ENCODE assay signal across 31 mouse cellular contexts in the genomic region with DNA sequence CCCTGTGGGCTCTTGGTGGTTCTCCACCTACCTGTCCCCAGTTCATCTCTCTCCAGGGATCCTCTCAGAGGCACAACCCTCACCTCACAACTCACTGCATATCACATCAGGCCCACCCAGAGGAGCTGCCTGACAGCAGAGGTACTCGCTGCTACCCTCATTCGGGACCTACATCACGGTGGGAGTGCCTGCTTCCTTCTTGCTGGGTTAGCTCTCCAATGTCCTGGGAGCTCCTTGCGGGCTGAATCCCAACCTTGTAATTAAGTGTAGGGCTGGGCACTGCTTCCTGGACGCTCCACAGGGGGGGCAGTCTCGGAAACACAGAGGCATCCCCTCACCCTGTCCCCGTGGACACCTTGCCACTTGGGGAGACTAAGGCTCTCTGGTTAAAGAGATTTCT. TPM values are rescaled to one million over a fixed set of nuclear protein-coding genes. Genes with fewer than 3 reads are reported as not detected.
"Had no signal": no experiment of that assay in that cellular context is flagged by ENCODE, and none has a peak within 500 bp of the region (broad histone marks: within the 10 kb centered on the region; RNA-seq: fewer than 3 reads in every experiment).

No protein-coding gene starts in this region.

- H3K4me2 ChIP-seq: heart, embryonic 11.5 days; heart, embryonic 13.5 days; heart, embryonic 15.5 days; hindbrain, embryonic 14.5 days; intestine, embryonic 15.5 days; limb, embryonic 12.5 days; liver, embryonic 11.5 days; liver, embryonic 13.5 days had no signal

- ATAC-seq: hindbrain, embryonic 16.5 days; inflammation-experienced regulatory T-cells, adult 6 months; intestine, embryonic 15.5 days; intestine, postnatal 0 days had no signal

- H3K27ac ChIP-seq: gastrocnemius, adult 2 months; heart, adult 2 months; heart, embryonic 13.5 days; heart, embryonic 15.5 days; hindbrain, embryonic 14.5 days; intestine, embryonic 15.5 days; layer of hippocampus, adult 2 months; left cerebral cortex, adult 2 months; limb, embryonic 10.5 days; limb, embryonic 12.5 days; liver, embryonic 13.5 days had no signal

- DNase-seq: gastrocnemius, adult 2 months; gastrocnemius, postnatal 10 days; gastrocnemius, postnatal 25 days; heart, postnatal 14 days; heart, postnatal 4 days; kidney, adult 18-20 months; kidney, adult 8-10 months; kidney, postnatal 10 days; kidney, postnatal 4 days; liver, embryonic 13.5 days had no signal

- H3K27me3 ChIP-seq: intestine, embryonic 15.5 days; limb, embryonic 12.5 days had no signal

- H3K36me3 ChIP-seq: heart, embryonic 13.5 days; heart, embryonic 15.5 days; intestine, embryonic 15.5 days; limb, embryonic 10.5 days; limb, embryonic 12.5 days; liver, embryonic 13.5 days had no signal

- H3K9me3 ChIP-seq: heart, embryonic 15.5 days; intestine, embryonic 15.5 days; limb, embryonic 10.5 days; liver, embryonic 13.5 days had no signal

- H3K4me3 ChIP-seq: gastrocnemius, adult 2 months; heart, adult 2 months; heart, embryonic 13.5 days; heart, embryonic 15.5 days; intestine, embryonic 15.5 days; layer of hippocampus, adult 2 months; left cerebral cortex, adult 2 months; limb, embryonic 10.5 days; limb, embryonic 12.5 days; liver, embryonic 13.5 days had no signal

- H3K9ac ChIP-seq: heart, embryonic 13.5 days; heart, embryonic 15.5 days; hindbrain, embryonic 14.5 days; intestine, embryonic 15.5 days; limb, embryonic 12.5 days; liver, embryonic 13.5 days had no signal

RNA-seq across cellular contexts. Expression of a gene that starts 25.3 kb away (rescaled TPM):
- total RNA-seq: gastrocnemius, postnatal 4 days; granulocyte monocyte progenitor cell, adult 5-6 weeks; heart, adult 2 months; heart, postnatal 14 days; heart, postnatal 4 days; layer of hippocampus, adult 2 months; layer of hippocampus, postnatal 10 days; layer of hippocampus, postnatal 25 days; left cerebral cortex, postnatal 14 days; left cerebral cortex, postnatal 36 days had no signal
- polyA plus RNA-seq: heart, postnatal 0 days; hindbrain, embryonic 14.5 days; hindbrain, embryonic 16.5 days had no signal
